Comparison of ENCODE assay signal across 23 mouse cellular contexts in genomic region chr2:160383418-160383817, GRCm38 (mm10). TPM values are rescaled to one million over a fixed set of nuclear protein-coding genes. Genes with fewer than 3 reads are reported as not detected.
A peak's percentile ranks its signal among the peaks of the same experiment; 100 is the strongest.
DNase-seq lines count a peak whose midpoint lies in the region; ATAC-seq lines count a peak whose summit lies in the region.
"Had no signal": no experiment of that assay in that cellular context is flagged by ENCODE, and none has a peak within 500 bp of the region (broad histone marks: within the 10 kb centered on the region; RNA-seq: fewer than 3 reads in every experiment).

No protein-coding gene starts in this region.

- H3K9ac ChIP-seq in intestine, embryonic 14.5 days (ENCODE audit: low read length): no peak overlapping the region
- no peak overlapping the region for H3K9ac ChIP-seq in intestine, embryonic 16.5 days (ENCODE audit: low read depth, low read length)
- H3K9ac ChIP-seq in kidney, embryonic 15.5 days: no peak overlapping the region
- H3K9ac ChIP-seq: embryonic facial prominence, embryonic 13.5 days; embryonic facial prominence, embryonic 15.5 days; forebrain, embryonic 12.5 days had no signal

- no peak overlapping the region for H3K4me2 ChIP-seq in intestine, embryonic 14.5 days (ENCODE audit: low read length)
- no peak overlapping the region for H3K4me2 ChIP-seq in intestine, embryonic 16.5 days (ENCODE audit: low read depth, low read length)
- no peak overlapping the region for H3K4me2 ChIP-seq in kidney, embryonic 15.5 days
- H3K4me2 ChIP-seq: embryonic facial prominence, embryonic 13.5 days; embryonic facial prominence, embryonic 15.5 days; forebrain, embryonic 12.5 days had no signal

- WGBS in intestine, embryonic 14.5 days: 41% methylated on average over 3 of the region's 3 CpGs
- 33% methylated on average over 3 of the region's 3 CpGs for WGBS in intestine, embryonic 16.5 days
- WGBS in kidney, embryonic 15.5 days: 36% methylated on average over 3 of the region's 3 CpGs

- H3K9me3 ChIP-seq in intestine, embryonic 14.5 days (ENCODE audit: control insufficient read depth, low read length): no peaks in the 10 kb centered on the region
- no peaks in the 10 kb centered on the region for H3K9me3 ChIP-seq in intestine, embryonic 16.5 days (ENCODE audit: control insufficient read depth, low read length)
- H3K9me3 ChIP-seq in kidney, embryonic 15.5 days (replicated peaks): no peaks in the 10 kb centered on the region
- H3K9me3 ChIP-seq: embryonic facial prominence, embryonic 13.5 days; embryonic facial prominence, embryonic 15.5 days; forebrain, embryonic 10.5 days; forebrain, embryonic 12.5 days had no signal

- H3K4me1 ChIP-seq in intestine, embryonic 14.5 days (replicated peaks; ENCODE audit: control insufficient read depth, insufficient read depth, low read length): no peaks in the 10 kb centered on the region
- H3K4me1 ChIP-seq in intestine, embryonic 16.5 days (ENCODE audit: control insufficient read depth, insufficient read depth, low read length): no peaks in the 10 kb centered on the region
- H3K4me1 ChIP-seq in kidney, embryonic 15.5 days: peaks cover 5% of the 10 kb centered on the region; the same call in 1 of the 2 replicates
- H3K4me1 ChIP-seq: embryonic facial prominence, embryonic 13.5 days; embryonic facial prominence, embryonic 15.5 days had no signal

- ATAC-seq in intestine, embryonic 14.5 days (replicated peaks; ENCODE audit: low FRiP score, low TSS enrichment, low read depth): 0 out of 2 replicates have a peak, but pooled peaks have one; percentile 72
- ATAC-seq in intestine, embryonic 16.5 days: no peak
- peak; percentile 79 for ATAC-seq in kidney, embryonic 15.5 days (replicated peaks; ENCODE audit: low FRiP score)
- ATAC-seq: forebrain, embryonic 14.5 days; forebrain, embryonic 16.5 days had no signal

- H3K4me3 ChIP-seq in intestine, embryonic 14.5 days (ENCODE audit: low read depth, low read length): no peak overlapping the region
- no peak overlapping the region for H3K4me3 ChIP-seq in intestine, embryonic 16.5 days (ENCODE audit: low read length)
- H3K4me3 ChIP-seq in kidney, embryonic 15.5 days (replicated peaks): no peak overlapping the region
- H3K4me3 ChIP-seq: embryonic facial prominence, embryonic 13.5 days; embryonic facial prominence, embryonic 15.5 days; erythroblast, embryonic 14.5 days; forebrain, embryonic 10.5 days; forebrain, embryonic 12.5 days had no signal

- DNase-seq in intestine, embryonic 14.5 days (ENCODE audit: low spot score): no peak
- no peak for DNase-seq in kidney, postnatal 25 days
- DNase-seq: adrenal gland, adult 2 months; adrenal gland, postnatal 10 days; adrenal gland, postnatal 25 days; cerebellum, adult 11 months; cerebellum, adult 18-20 months; cerebellum, adult 8-10 months; cerebellum, adult 9-11 months; cerebellum, postnatal 14 days; cerebellum, postnatal 36 days; embryo, embryonic 11 days had no signal

- no peaks in the 10 kb centered on the region for H3K27me3 ChIP-seq in intestine, embryonic 14.5 days (replicated peaks; ENCODE audit: control insufficient read depth, insufficient read depth, low read length)
- no peaks in the 10 kb centered on the region for H3K27me3 ChIP-seq in intestine, embryonic 16.5 days (replicated peaks; ENCODE audit: control insufficient read depth, insufficient read depth, low read length)
- peaks cover 28% of the 10 kb centered on the region for H3K27me3 ChIP-seq in kidney, embryonic 15.5 days

- no peak overlapping the region for H3K27ac ChIP-seq in intestine, embryonic 14.5 days (ENCODE audit: low read depth)
- H3K27ac ChIP-seq in intestine, embryonic 16.5 days (ENCODE audit: low read length): no peak overlapping the region
- H3K27ac ChIP-seq in kidney, embryonic 15.5 days: no peak overlapping the region
- H3K27ac ChIP-seq: embryonic facial prominence, embryonic 13.5 days; embryonic facial prominence, embryonic 15.5 days; forebrain, embryonic 10.5 days; forebrain, embryonic 12.5 days had no signal

- no peaks in the 10 kb centered on the region for H3K36me3 ChIP-seq in intestine, embryonic 14.5 days (ENCODE audit: control insufficient read depth, insufficient read depth, low read length)
- H3K36me3 ChIP-seq in intestine, embryonic 16.5 days (ENCODE audit: control insufficient read depth, insufficient read depth, low read length): no peaks in the 10 kb centered on the region
- H3K36me3 ChIP-seq in kidney, embryonic 15.5 days: no peaks in the 10 kb centered on the region
- H3K36me3 ChIP-seq: embryonic facial prominence, embryonic 13.5 days; embryonic facial prominence, embryonic 15.5 days; forebrain, embryonic 10.5 days; forebrain, embryonic 12.5 days had no signal

RNA-seq across cellular contexts. Expression of gene Mafb, which starts 16.6 kb away (rescaled TPM):
- 2.2 and 3.5 TPM in 2 replicates for polyA plus RNA-seq in intestine, embryonic 14.5 days (2014; fragmentation: Nextera tagmentation; extraction: Ambion mirVana)
- 13.2 and 17.4 TPM in 2 replicates for polyA plus RNA-seq in intestine, embryonic 16.5 days (2015; fragmentation: Nextera tagmentation; extraction: Ambion mirVana)
- polyA plus RNA-seq in kidney, embryonic 15.5 days (2015; fragmentation: Nextera tagmentation; extraction: Ambion mirVana): 36.2 and 38.0 TPM in 2 replicates

RNA-seq across cellular contexts. Expression of gene Gm826, which starts 49.5 kb away (rescaled TPM):
- polyA plus RNA-seq in intestine, embryonic 14.5 days (2014; fragmentation: Nextera tagmentation; extraction: Ambion mirVana): 2.3 and 3.0 TPM in 2 replicates
- polyA plus RNA-seq in intestine, embryonic 16.5 days (2015; fragmentation: Nextera tagmentation; extraction: Ambion mirVana): 24.3 and 29.2 TPM in 2 replicates
- polyA plus RNA-seq in kidney, embryonic 15.5 days (2015; fragmentation: Nextera tagmentation; extraction: Ambion mirVana): 0.40 and 0.93 TPM in 2 replicates
- polyA plus RNA-seq: brain, embryonic 14.5 days; embryonic facial prominence, embryonic 11.5 days; embryonic facial prominence, embryonic 13.5 days; erythroblast, embryonic 14.5 days; forebrain, embryonic 10.5 days; forebrain, embryonic 14.5 days; forebrain, embryonic 16.5 days had no signal
